ENCODE assay signal across 7 mouse cellular contexts in genomic region chr3:95992990-95993603, GRCm38 (mm10). TPM values are rescaled to one million over a fixed set of nuclear protein-coding genes. Genes with fewer than 3 reads are reported as not detected.
DNase-seq lines count a peak whose midpoint lies in the region; ATAC-seq lines count a peak whose summit lies in the region.

No protein-coding gene starts in this region.

- H3K4me1 ChIP-seq in liver, embryonic 15.5 days (replicated peaks), result peaks cover 48% of the 10 kb centered on the region
- peaks cover 20% of the 10 kb centered on the region for H3K4me1 ChIP-seq in stomach, embryonic 16.5 days (ENCODE audit: control insufficient read depth, insufficient read depth, low read length)

- H3K9ac ChIP-seq in liver, embryonic 15.5 days, result no peak overlapping the region
- peak overlapping the region; percentile 79; the same call in 1 of the 2 replicates for H3K9ac ChIP-seq in stomach, embryonic 16.5 days (ENCODE audit: low read length)

- peak; percentile 16 for DNase-seq in urinary bladder, postnatal 14 days (ENCODE audit: low spot score)
- no peak for DNase-seq in urinary bladder, postnatal 10 days (ENCODE audit: low spot score)
- DNase-seq in heart, postnatal 36 days, result peak; percentile 35 to 53
- no peak for DNase-seq in adrenal gland, postnatal 14 days
- no peak for DNase-seq in cerebellum, adult 11 months

- H3K36me3 ChIP-seq in liver, embryonic 15.5 days (replicated peaks), result peaks cover 7% of the 10 kb centered on the region
- H3K36me3 ChIP-seq in stomach, embryonic 16.5 days (ENCODE audit: control insufficient read depth, insufficient read depth, low read length), result peaks cover 7% of the 10 kb centered on the region; the same call in 1 of the 2 replicates

- no peak overlapping the region; the same call in 1 of the 2 replicates for H3K27ac ChIP-seq in liver, embryonic 15.5 days (replicated peaks)
- peak overlapping the region; percentile 96 for H3K27ac ChIP-seq in stomach, embryonic 16.5 days (ENCODE audit: low read length)

- intact Hi-C loops in heart, postnatal 36 days (cut with DNase I), result loop anchor here (2.0 kb wide), 1 partner anchor 26 kb away; no protein-coding TSS in a partner anchor

- ATAC-seq in liver, embryonic 15.5 days (ENCODE audit: insufficient read depth), result no peak
- no peak for ATAC-seq in stomach, embryonic 16.5 days (ENCODE audit: insufficient read depth, low FRiP score)

- H3K4me2 ChIP-seq in liver, embryonic 15.5 days, result peak overlapping the region; percentile 93; the same call in 1 of the 2 replicates
- peak overlapping the region; percentile 76 for H3K4me2 ChIP-seq in stomach, embryonic 16.5 days (ENCODE audit: low read depth, low read length)

- no peaks in the 10 kb centered on the region for H3K9me3 ChIP-seq in liver, embryonic 15.5 days (replicated peaks)
- no peaks in the 10 kb centered on the region for H3K9me3 ChIP-seq in stomach, embryonic 16.5 days (replicated peaks; ENCODE audit: control insufficient read depth, low read length)

- H3K27me3 ChIP-seq in liver, embryonic 15.5 days, result peaks cover 58% of the 10 kb centered on the region
- H3K27me3 ChIP-seq in stomach, embryonic 16.5 days (ENCODE audit: control insufficient read depth, insufficient read depth, low read length), result no peaks in the 10 kb centered on the region

- no peak overlapping the region for H3K4me3 ChIP-seq in liver, embryonic 15.5 days (replicated peaks)
- peak overlapping the region; percentile 74 for H3K4me3 ChIP-seq in stomach, embryonic 16.5 days (replicated peaks; ENCODE audit: low read length)

- WGBS in liver, embryonic 15.5 days (ENCODE audit: insufficient replicate concordance), result 41% methylated on average over 5 of the region's 5 CpGs
- WGBS in stomach, embryonic 16.5 days, result 46% methylated on average over 5 of the region's 5 CpGs

RNA-seq across cellular contexts. Expression of gene Plekho1, which starts 2.7 kb away (rescaled TPM):
- 10 to 100 TPM; 73.4 to 81.1 TPM for total RNA-seq in heart, postnatal 36 days (2021)
- 5.9 and 6.6 TPM in 2 replicates for polyA plus RNA-seq in liver, embryonic 15.5 days (2015; fragmentation: Nextera tagmentation; extraction: Ambion mirVana)
- 20.6 and 25.7 TPM in 2 replicates for polyA plus RNA-seq in stomach, embryonic 16.5 days (2015; fragmentation: Nextera tagmentation; extraction: Ambion mirVana)
- 29.4 and 47.2 TPM in 2 replicates for total RNA-seq in adrenal gland, postnatal 14 days (2021)

Comparison
In these comparisons a context has a peak if more than half of its experiments do, and no peak if none do; other contexts are left out.
1. DNase-seq: peak in urinary bladder, postnatal 14 days (single experiment) and heart, postnatal 36 days (2 of 2); none in urinary bladder, postnatal 10 days (single experiment), adrenal gland, postnatal 14 days (single experiment) and cerebellum, adult 11 months (single experiment).